Mouse (Mus musculus) embryonic facial prominence, embryonic 13.5 days (tissue): ENCODE data around the gene Mob4. TPM values are rescaled to one million over a fixed set of nuclear protein-coding genes. Genes with fewer than 3 reads are reported as not detected.

Source experiments
- ATAC-seq: fragments of 200-750 bp; cut with Nextera tagmentation; 2 replicates; pipeline ENCODE4 v1.8.0; 2017; ENCODE audit warnings: low read depth; ENCODE audit not compliant: insufficient number of reproducible peaks, insufficient read depth, low FRiP score, low TSS enrichment
- H3K27ac ChIP-seq: fragments of 300-500 bp; sonication (generic); 2 replicates; pipeline ENCODE4 v1.5.1; 2015; ENCODE audit warnings: moderate library complexity, mild to moderate bottlenecking, inconsistent platforms
- H3K27me3 ChIP-seq: fragments of 300-500 bp; sonication (generic); 2 replicates; pipeline ENCODE4 v1.6.1; 2015; ENCODE audit warnings: mild to moderate bottlenecking, inconsistent platforms
- H3K36me3 ChIP-seq: fragments of 300-500 bp; sonication (generic); 2 replicates; pipeline ENCODE4 v1.6.1; 2015; ENCODE audit warnings: mild to moderate bottlenecking, inconsistent platforms
- H3K4me1 ChIP-seq: fragments of 300-500 bp; sonication (generic); 2 replicates; pipeline ENCODE4 v1.6.1; 2015; ENCODE audit warnings: inconsistent platforms
- H3K4me2 ChIP-seq: fragments of 300-500 bp; sonication (generic); 2 replicates; pipeline ENCODE4 v1.6.1; 2015; ENCODE audit warnings: moderate library complexity, mild to moderate bottlenecking, inconsistent platforms
- H3K4me3 ChIP-seq: fragments of 300-500 bp; sonication (generic); 2 replicates; pipeline ENCODE4 v1.5.1; 2015; ENCODE audit warnings: mild to moderate bottlenecking, inconsistent platforms
- H3K9ac ChIP-seq: fragments of 300-500 bp; sonication (generic); 2 replicates; pipeline ENCODE4 v1.6.1; 2015; ENCODE audit warnings: mild to moderate bottlenecking, inconsistent platforms
- H3K9me3 ChIP-seq: fragments of 300-500 bp; sonication (generic); 2 replicates; pipeline ENCODE4 v1.6.1; 2016; ENCODE audit warnings: inconsistent platforms
- WGBS: fragments of 180-500 bp; shearing (Covaris S2); methylation state at CpG from one replicate; pipeline ENCODE4 v1.1.7; 2015; ENCODE audit warnings: mixed read lengths; 5-methylcytosine and 5-hydroxymethylcytosine counted together
- polyA plus RNA-seq: library from polyadenylated mRNA; unstranded; fragments of >200 nt; fragmentation: Nextera tagmentation; extraction: Ambion mirVana; gene quantifications from 2 replicates; pipeline ENCODE4 v1.2.1, GENCODE M21; 2015

Gene Mob4
- polyA plus RNA-seq, 1 experiment from 2014 or later, result 149 TPM

- H3K4me1 ChIP-seq, result peaks cover 38% of the 10 kb centered on the region
- peaks cover 34% of the 10 kb centered on the region for H3K36me3 ChIP-seq
- peak overlapping the region; percentile 48 for H3K4me2 ChIP-seq
- H3K27ac ChIP-seq, result peak overlapping the region; percentile 68
- no peaks in the 10 kb centered on the region for H3K27me3 ChIP-seq
- H3K9ac ChIP-seq, result peak overlapping the region; percentile 49; the same call in 1 of the 2 replicates
- ATAC-seq, result 0 out of 2 replicates have a peak, but pooled peaks have one; percentile 29
- WGBS, result 11% methylated on average over 8 of the region's 8 CpGs
- no peaks in the 10 kb centered on the region for H3K9me3 ChIP-seq
- H3K4me3 ChIP-seq, result peak overlapping the region; percentile 28
These were observed 61.0 kb downstream of the Mob4 start for GRCm38 (mm10) chr1:55192015-55192414.

DNA sequence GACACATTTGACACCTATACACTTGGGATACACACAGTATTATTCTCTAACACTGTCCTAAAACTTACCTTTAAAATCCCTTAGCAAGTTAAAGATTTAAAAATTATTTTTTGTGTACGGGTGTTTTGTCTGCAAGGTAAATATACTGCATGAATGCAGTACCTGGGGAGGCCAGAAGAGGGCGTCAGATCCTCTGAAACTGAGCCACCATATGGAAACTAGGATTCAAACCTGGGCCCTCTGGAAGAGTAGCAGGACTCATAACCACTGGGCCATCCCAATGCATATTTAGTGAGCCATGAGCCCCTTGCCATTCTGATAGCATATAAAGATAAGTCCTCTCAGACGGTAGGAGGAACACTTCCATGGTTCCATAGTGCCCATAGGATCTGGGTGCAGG lies 61.8 kb downstream of the Mob4 start:
- Histone ChIP-seq H3K4me1 (peaks cover 38% of the 10 kb centered on the region), H3K4me2 (no peak overlapping the region), H3K9ac (no peak overlapping the region), H3K27ac (peak overlapping the region; percentile 68; the same call in 1 of the 2 replicates), H3K36me3 (peaks cover 34% of the 10 kb centered on the region), H3K4me3 (no peak overlapping the region), H3K27me3 (no peaks in the 10 kb centered on the region), H3K9me3 (no peaks in the 10 kb centered on the region)
- no peak for ATAC-seq
- WGBS, result 43% methylated on average over 3 of the region's 3 CpGs

GRCm38 (mm10) chr1:55193316-55193715 lies 62.3 kb downstream of the Mob4 start:
- Histone ChIP-seq H3K9me3 (no peaks in the 10 kb centered on the region), H3K27me3 (no peaks in the 10 kb centered on the region), H3K9ac (no peak overlapping the region), H3K36me3 (peaks cover 34% of the 10 kb centered on the region), H3K27ac (peak overlapping the region; percentile 45), H3K4me3 (no peak overlapping the region), H3K4me1 (peaks cover 38% of the 10 kb centered on the region), H3K4me2 (no peak overlapping the region)
- peak; percentile 76 for ATAC-seq
- 17% methylated on average over 2 of the region's 2 CpGs for WGBS

- Histone ChIP-seq H3K9ac (no peak overlapping the region), H3K36me3 (peaks cover 34% of the 10 kb centered on the region), H3K27ac (no peak overlapping the region), H3K4me1 (peaks cover 48% of the 10 kb centered on the region), H3K4me3 (no peak overlapping the region), H3K4me2 (no peak overlapping the region), H3K9me3 (no peaks in the 10 kb centered on the region), H3K27me3 (no peaks in the 10 kb centered on the region)
- 53% methylated on average over 19 of the region's 19 CpGs for WGBS
- ATAC-seq, result no peak
These were observed 63.3 kb downstream of the Mob4 start for GRCm38 (mm10) chr1:55194064-55194915.

DNA sequence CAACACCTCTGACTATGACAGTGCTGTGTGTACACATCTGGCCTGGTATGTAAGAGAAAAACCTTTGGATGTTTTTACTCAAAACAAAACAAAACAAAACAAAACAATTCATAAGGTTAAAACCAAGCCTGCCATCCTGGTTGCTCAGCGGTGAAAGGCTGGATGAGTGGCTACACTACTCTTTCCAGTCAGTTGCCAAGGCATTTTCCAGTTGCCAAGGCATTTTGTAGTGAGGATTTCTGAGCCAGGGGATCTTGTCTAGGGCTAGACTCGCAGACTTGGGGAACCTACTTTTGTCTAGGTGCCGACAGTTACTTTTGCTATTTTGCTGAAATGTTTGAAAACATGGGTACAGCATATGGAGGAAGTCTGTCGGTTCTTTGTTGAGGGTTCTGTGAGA lies 64.0 kb downstream of the Mob4 start:
- ATAC-seq, result no peak
- Histone ChIP-seq H3K27me3 (no peaks in the 10 kb centered on the region), H3K36me3 (peaks cover 32% of the 10 kb centered on the region), H3K4me3 (no peak overlapping the region), H3K4me1 (peaks cover 49% of the 10 kb centered on the region), H3K9me3 (no peaks in the 10 kb centered on the region), H3K27ac (no peak overlapping the region), H3K9ac (no peak overlapping the region), H3K4me2 (no peak overlapping the region)
- 65% methylated on average over 4 of the region's 4 CpGs for WGBS

- no peaks in the 10 kb centered on the region for H3K27me3 ChIP-seq
- peaks cover 19% of the 10 kb centered on the region for H3K36me3 ChIP-seq
- no peak overlapping the region for H3K4me2 ChIP-seq
- H3K4me3 ChIP-seq, result no peak overlapping the region
- no peak overlapping the region for H3K9ac ChIP-seq
- 52% methylated on average over 6 of the region's 6 CpGs for WGBS
- ATAC-seq, result no peak
- 0 out of 2 replicates have a peak overlapping the region, but pooled peaks have one; percentile 23 for H3K27ac ChIP-seq
- H3K4me1 ChIP-seq, result peaks cover 55% of the 10 kb centered on the region
- no peaks in the 10 kb centered on the region for H3K9me3 ChIP-seq
These were observed 65.4 kb downstream of the Mob4 start for GRCm38 (mm10) chr1:55196327-55197003.

DNA sequence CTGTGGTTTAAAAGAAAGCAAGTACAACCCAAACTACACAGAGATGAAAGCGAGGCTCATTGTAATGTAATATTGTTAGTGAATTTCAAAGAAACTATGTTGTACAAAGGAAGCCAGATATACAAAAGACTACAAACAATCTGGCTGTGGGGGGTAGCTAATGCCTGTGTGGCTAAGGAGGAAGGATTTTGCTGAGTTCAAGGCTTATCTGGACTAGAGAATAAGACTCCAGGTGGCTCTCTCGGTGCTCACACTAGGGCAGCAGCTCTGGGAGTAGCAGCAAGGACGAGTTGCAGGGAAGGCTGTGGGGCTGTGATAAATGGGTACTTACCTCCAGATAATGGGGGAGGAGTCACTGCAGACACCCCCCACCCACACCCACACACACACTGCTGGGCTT lies 67.7 kb downstream of the Mob4 start:
- ATAC-seq, result no peak
- Histone ChIP-seq H3K9me3 (no peaks in the 10 kb centered on the region), H3K4me2 (no peak overlapping the region), H3K27me3 (no peaks in the 10 kb centered on the region), H3K27ac (no peak overlapping the region), H3K4me1 (peaks cover 46% of the 10 kb centered on the region), H3K9ac (no peak overlapping the region), H3K4me3 (no peak overlapping the region), H3K36me3 (peaks cover 23% of the 10 kb centered on the region)
- WGBS, result 33% methylated on average over 3 of the region's 3 CpGs

- H3K27ac ChIP-seq, result peak overlapping the region; percentile 78
- H3K4me3 ChIP-seq, result no peak overlapping the region
- peaks cover 28% of the 10 kb centered on the region for H3K4me1 ChIP-seq
- H3K27me3 ChIP-seq, result no peaks in the 10 kb centered on the region
- no peak overlapping the region for H3K4me2 ChIP-seq
- H3K9me3 ChIP-seq, result no peaks in the 10 kb centered on the region
- H3K36me3 ChIP-seq, result peaks cover 26% of the 10 kb centered on the region
- ATAC-seq, result no peak
- 42% methylated on average over 18 of the region's 18 CpGs for WGBS
- 0 out of 2 replicates have a peak overlapping the region, but pooled peaks have one; percentile 27 for H3K9ac ChIP-seq
These were observed 71.1 kb downstream of the Mob4 start for GRCm38 (mm10) chr1:55201850-55202752.

Other genes with a start within 250 kb of the Mob4 start
- 25.8 and 36.7 TPM in 2 replicates for gene Ankrd44, start 204.8 kb upstream of the Mob4 start, polyA plus RNA-seq
- gene Sf3b1, start 103.8 kb upstream of the Mob4 start, polyA plus RNA-seq, result 339 and 381 TPM in 2 replicates
- 18.2 and 19.1 TPM in 2 replicates for gene Coq10b, start 78.5 kb upstream of the Mob4 start, polyA plus RNA-seq
- gene Hspe1, start 43.1 kb upstream of the Mob4 start, polyA plus RNA-seq, result 407 and 434 TPM in 2 replicates
- gene Hspd1, start 43.0 kb upstream of the Mob4 start, polyA plus RNA-seq, result 330 and 337 TPM in 2 replicates
- gene Rftn2, start 95.6 kb downstream of the Mob4 start, polyA plus RNA-seq, result 30.2 and 32.2 TPM in 2 replicates
- gene Mars2, start 105.9 kb downstream of the Mob4 start, polyA plus RNA-seq, result 2.4 and 2.8 TPM in 2 replicates
- 0.28 and 0.90 TPM in 2 replicates for gene Boll, start 232.2 kb downstream of the Mob4 start, polyA plus RNA-seq